Comparison of ENCODE assay signal across 8 mouse cellular contexts in genomic region chr3:32511191-32511550, GRCm38 (mm10). TPM values are rescaled to one million over a fixed set of nuclear protein-coding genes. Genes with fewer than 3 reads are reported as not detected.
DNase-seq lines count a peak whose midpoint lies in the region; ATAC-seq and TF ChIP-seq lines count a peak whose summit lies in the region.

No protein-coding gene starts in this region.

- no peak for ATAC-seq in heart, postnatal 0 days (ENCODE audit: insufficient read depth, low read depth)
- ATAC-seq in intestine, embryonic 16.5 days, result no peak

- H3K27me3 ChIP-seq in heart, postnatal 0 days (ENCODE audit: control insufficient read depth, insufficient read depth, low read length), result no peaks in the 10 kb centered on the region
- no peaks in the 10 kb centered on the region for H3K27me3 ChIP-seq in intestine, embryonic 16.5 days (replicated peaks; ENCODE audit: control insufficient read depth, insufficient read depth, low read length)

- WGBS in heart, postnatal 0 days, result 3% methylated on average over 13 of the region's 13 CpGs
- WGBS in intestine, embryonic 16.5 days, result 4% methylated on average over 13 of the region's 13 CpGs
- 1% methylated on average over 13 of the region's 13 CpGs for WGBS in macrophage (ENCODE audit: missing documents)

- TF ChIP-seq POLR2A in cortical plate, adult 2 months (IDR thresholded peaks at IDR 0.05; ENCODE audit: extremely low read depth, insufficient read depth, low read length), result no peak

- H3K4me3 ChIP-seq in heart, postnatal 0 days (ENCODE audit: low read depth, low read length), result peak overlapping the region; percentile 96
- peak overlapping the region; percentile 71 to 83 for H3K4me3 ChIP-seq in ES-E14 (ENCODE audit: insufficient read depth in 1 of 2, low read depth in 1 of 2, low read length in 2 of 2, poor library complexity in 1 of 2, severe bottlenecking in 1 of 2)
- H3K4me3 ChIP-seq in cortical plate, adult 2 months (ENCODE audit: insufficient read depth, low read length), result peak overlapping the region; percentile 59
- peak overlapping the region; percentile 88 for H3K4me3 ChIP-seq in intestine, embryonic 16.5 days (ENCODE audit: low read length)
- peak overlapping the region; percentile 85 for H3K4me3 ChIP-seq in macrophage (ENCODE audit: inconsistent target)

- peaks cover 18% of the 10 kb centered on the region for H3K36me3 ChIP-seq in heart, postnatal 0 days (replicated peaks; ENCODE audit: control insufficient read depth, insufficient read depth, low read length)
- H3K36me3 ChIP-seq in ES-E14 (ENCODE audit: control insufficient read depth, insufficient read depth, low read length, poor library complexity, severe bottlenecking) (peaks cover 9% of the 10 kb centered on the region), macrophage (ENCODE audit: inconsistent target) (peaks cover 18% of the 10 kb centered on the region)
- H3K36me3 ChIP-seq in intestine, embryonic 16.5 days (ENCODE audit: control insufficient read depth, insufficient read depth, low read length), result no peaks in the 10 kb centered on the region

- TF ChIP-seq CTCF in heart, postnatal 0 days (IDR thresholded peaks at IDR 0.05; ENCODE audit: low read depth), result no peak
- TF ChIP-seq CTCF in cortical plate, adult 2 months (IDR thresholded peaks at IDR 0.05; ENCODE audit: extremely low read depth, insufficient read depth, low read length), result no peak

- no peak for DNase-seq in heart, postnatal 0 days (ENCODE audit: low spot score)
- DNase-seq in heart, adult 8-10 months (ENCODE audit: low spot score), result no peak
- DNase-seq in ES-E14 (ENCODE audit: low read depth, low spot score), result no peak
- DNase-seq in thymus, postnatal 4 days, result peak; percentile 29
- no peak for DNase-seq in retina, postnatal 1 day

- TF ChIP-seq EP300 in heart, postnatal 0 days (IDR thresholded peaks at IDR 0.05; ENCODE audit: low read depth), result no peak

- no peaks in the 10 kb centered on the region for H3K9me3 ChIP-seq in heart, postnatal 0 days (replicated peaks; ENCODE audit: control insufficient read depth, low read length)
- H3K9me3 ChIP-seq in ES-E14 (ENCODE audit: control insufficient read depth, insufficient read depth, low read depth, low read length), result no peaks in the 10 kb centered on the region
- no peaks in the 10 kb centered on the region for H3K9me3 ChIP-seq in intestine, embryonic 16.5 days (ENCODE audit: control insufficient read depth, low read length)

- H3K79me2 ChIP-seq in macrophage (ENCODE audit: inconsistent target), result peaks cover 53% of the 10 kb centered on the region

- peak overlapping the region; percentile 96 for H3K9ac ChIP-seq in heart, postnatal 0 days (replicated peaks; ENCODE audit: low read depth, low read length)
- H3K9ac ChIP-seq in ES-E14 (ENCODE audit: insufficient read depth, low read depth, low read length, poor library complexity, severe bottlenecking), result peak overlapping the region; percentile 92
- peak overlapping the region; percentile 97 for H3K9ac ChIP-seq in intestine, embryonic 16.5 days (ENCODE audit: low read depth, low read length)

- in situ Hi-C loops in ES-E14 (cut with MboI; ENCODE audit: low sequenced_read_pairs in 2 of 2, unreplicated experiment in 2 of 2), result no loop called here

- H3K4me1 ChIP-seq in heart, postnatal 0 days (ENCODE audit: control insufficient read depth, insufficient read depth), result peaks cover 14% of the 10 kb centered on the region
- H3K4me1 ChIP-seq in ES-E14 (ENCODE audit: control insufficient read depth in 2 of 2, insufficient read depth in 2 of 2, low read length in 2 of 2, poor library complexity in 1 of 2), result no peaks in the 10 kb centered on the region; a peak in 1 of 4 replicates
- peaks cover 11% of the 10 kb centered on the region for H3K4me1 ChIP-seq in cortical plate, adult 2 months (ENCODE audit: control insufficient read depth, insufficient read depth, low read length)
- peaks cover 13% of the 10 kb centered on the region for H3K4me1 ChIP-seq in intestine, embryonic 16.5 days (ENCODE audit: control insufficient read depth, insufficient read depth, low read length)

- peak overlapping the region; percentile 78 for H3K4me2 ChIP-seq in heart, postnatal 0 days (ENCODE audit: low read depth, low read length)
- H3K4me2 ChIP-seq in intestine, embryonic 16.5 days (ENCODE audit: low read depth, low read length), result peak overlapping the region; percentile 70

- H3K27ac ChIP-seq in heart, postnatal 0 days (ENCODE audit: low read depth), result peak overlapping the region; percentile 97
- H3K27ac ChIP-seq in ES-E14 (ENCODE audit: insufficient read depth, low read depth, low read length, poor library complexity, severe bottlenecking), result peak overlapping the region; percentile 45; the same call in 1 of the 2 replicates
- H3K27ac ChIP-seq in cortical plate, adult 2 months (ENCODE audit: insufficient read depth, low read length), result no peak overlapping the region
- peak overlapping the region; percentile 95 for H3K27ac ChIP-seq in intestine, embryonic 16.5 days (ENCODE audit: low read length)
- peak overlapping the region; percentile 66 for H3K27ac ChIP-seq in macrophage

TF ChIP-seq in ES-E14, 5 proteins besides CTCF, POLR2A, EP300 and RAD21:
- no peak for TF ChIP-seq ZNF384 (IDR thresholded peaks at IDR 0.05; ENCODE audit: low read depth, low read length)
- no peak for TF ChIP-seq ZC3H11A (IDR thresholded peaks at IDR 0.05; ENCODE audit: borderline replicate concordance, low read depth, low read length)
- TF ChIP-seq MAFK (IDR thresholded peaks at IDR 0.05; ENCODE audit: insufficient read depth, low read depth, low read length), result no peak
- TF ChIP-seq HCFC1 (IDR thresholded peaks at IDR 0.05; ENCODE audit: borderline replicate concordance, insufficient read depth, low read length), result no peak
- no peak for TF ChIP-seq CHD2 (IDR thresholded peaks at IDR 0.05; ENCODE audit: low read depth, low read length)

RNA-seq across cellular contexts. Expression of gene Zfp639, which starts 1.1 kb away (rescaled TPM):
- total RNA-seq in heart, postnatal 0 days (2014; rRNA removed; ENCODE audit: low replicate concordance), result 59.5 and 60.6 TPM in 2 replicates
- 24.5 and 26.6 TPM in 2 replicates for polyA plus RNA-seq in heart, postnatal 0 days (2015; fragmentation: Nextera tagmentation; extraction: Ambion mirVana)
- 10 to 100 TPM; 21.3 to 30.0 (median 25.8) TPM for total RNA-seq in heart, adult 8-10 months (2022)
- 42.1 and 43.5 TPM in 2 replicates for total RNA-seq in ES-E14 (2012; rRNA removed)
- 52.0 and 52.8 TPM in 2 replicates for polyA plus RNA-seq in cortical plate, adult 2 months (2012; rRNA removed)
- polyA plus RNA-seq in intestine, embryonic 16.5 days (2015; fragmentation: Nextera tagmentation; extraction: Ambion mirVana), result 27.3 and 27.8 TPM in 2 replicates
- total RNA-seq in macrophage (2018; cell fraction: chromatin; rRNA removed), result 100 to 1,000 TPM in 2 of 26 experiments, 10 to 100 TPM in 24; 48.3 to 114 (median 78.8) TPM
- total RNA-seq in macrophage (2018; cell fraction: cytosol; rRNA removed), result 10 to 100 TPM; 16.6 to 29.5 (median 23.2) TPM
- total RNA-seq in macrophage (2018; cell fraction: nucleus; rRNA removed), result 100 to 1,000 TPM in 1 of 26 experiments, 10 to 100 TPM in 25; 42.3 to 107 (median 64.7) TPM
- polyA plus RNA-seq in macrophage (2018), result 23.5 to 31.2 TPM (median 26.8 TPM) in 3 replicates

RNA-seq across cellular contexts. Expression of gene Mfn1, which starts 18.1 kb away (rescaled TPM):
- total RNA-seq in heart, postnatal 0 days (2014; rRNA removed; ENCODE audit: low replicate concordance), result 101 and 106 TPM in 2 replicates
- 158 and 166 TPM in 2 replicates for polyA plus RNA-seq in heart, postnatal 0 days (2015; fragmentation: Nextera tagmentation; extraction: Ambion mirVana)
- total RNA-seq in heart, adult 8-10 months (2022), result 100 to 1,000 TPM; 446 to 480 (median 447) TPM
- 22.9 and 35.1 TPM in 2 replicates for total RNA-seq in ES-E14 (2012; rRNA removed)
- polyA plus RNA-seq in cortical plate, adult 2 months (2012; rRNA removed), result 101 and 106 TPM in 2 replicates
- polyA plus RNA-seq in intestine, embryonic 16.5 days (2015; fragmentation: Nextera tagmentation; extraction: Ambion mirVana), result 27.7 and 29.4 TPM in 2 replicates
- total RNA-seq in macrophage (2018; cell fraction: chromatin; rRNA removed), result 100 to 1,000 TPM in 3 of 26 experiments, 10 to 100 TPM in 23; 35.0 to 113 (median 69.7) TPM
- total RNA-seq in macrophage (2018; cell fraction: cytosol; rRNA removed), result 10 to 100 TPM; 12.6 to 28.2 (median 16.2) TPM
- 10 to 100 TPM; 22.0 to 61.0 (median 36.7) TPM for total RNA-seq in macrophage (2018; cell fraction: nucleus; rRNA removed)
- polyA plus RNA-seq in macrophage (2018), result 15.2 to 33.6 TPM (median 24.9 TPM) in 3 replicates

RNA-seq across cellular contexts. Expression of gene Kcnmb3, which starts 19.1 kb away (rescaled TPM):
- not detected in 2 replicates for total RNA-seq in heart, postnatal 0 days (2014; rRNA removed; ENCODE audit: low replicate concordance)
- polyA plus RNA-seq in heart, postnatal 0 days (2015; fragmentation: Nextera tagmentation; extraction: Ambion mirVana), result 0.07 and 0.08 TPM in 2 replicates
- total RNA-seq in heart, adult 8-10 months (2022), result not detected
- 0.13 and 0.16 TPM in 2 replicates for total RNA-seq in ES-E14 (2012; rRNA removed)
- polyA plus RNA-seq in cortical plate, adult 2 months (2012; rRNA removed), result not detected in 2 replicates
- polyA plus RNA-seq in intestine, embryonic 16.5 days (2015; fragmentation: Nextera tagmentation; extraction: Ambion mirVana), result not detected in 2 replicates
- total RNA-seq in macrophage (2018; cell fraction: chromatin; rRNA removed), result not detected
- not detected for total RNA-seq in macrophage (2018; cell fraction: cytosol; rRNA removed)
- not detected for total RNA-seq in macrophage (2018; cell fraction: nucleus; rRNA removed)
- polyA plus RNA-seq in macrophage (2018), result not detected in 3 replicates
